Mouse (Mus musculus): ENCODE measurements around the gene Rpia.
"Not testable (repeated sequence)": the region's sequence is repeated elsewhere in the genome, so short reads cannot be mapped to it uniquely, and the experiment has no call there.

Gene Rpia

DNA sequence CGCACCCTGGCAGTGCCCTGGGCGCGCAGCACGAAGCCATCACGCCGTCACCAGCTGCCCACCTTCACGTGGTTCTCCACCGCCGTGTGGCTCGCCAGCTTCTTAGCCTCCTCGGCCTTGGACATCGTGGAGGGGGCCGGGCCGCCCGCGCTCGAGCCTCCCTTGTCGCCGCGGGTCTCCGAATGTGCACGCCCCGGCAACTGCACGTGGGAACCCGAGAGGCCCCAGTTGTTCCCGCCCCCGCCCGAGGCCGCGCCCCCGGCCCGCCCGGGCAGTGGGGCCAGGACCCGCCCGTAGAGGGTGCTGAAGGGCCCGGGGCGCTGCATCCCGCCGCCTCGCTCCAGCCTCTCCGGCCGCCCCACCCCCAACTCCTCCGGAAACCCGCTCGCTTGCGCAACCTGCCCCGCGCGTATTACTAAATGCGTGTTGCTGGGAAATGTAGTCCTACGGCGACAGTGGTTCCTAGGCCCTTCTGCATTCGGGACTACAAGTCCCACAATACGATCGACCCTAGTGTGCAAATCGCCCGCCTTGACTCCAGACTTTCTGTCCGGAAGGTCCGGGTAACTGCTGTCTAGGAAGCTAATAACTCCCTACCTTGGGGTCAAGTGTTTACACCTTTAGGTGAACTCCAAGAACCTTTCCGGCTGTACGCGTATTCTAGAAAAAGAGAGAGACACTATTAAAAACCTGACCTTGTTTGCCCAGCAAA lies at the start of gene Rpia:
Gene Rpia, minus strand, starts transcription at position 409 of the 712 bp plus-strand sequence.
- DNase-seq (ENCODE audit: low spot score) = peak; percentile 99

DNA sequence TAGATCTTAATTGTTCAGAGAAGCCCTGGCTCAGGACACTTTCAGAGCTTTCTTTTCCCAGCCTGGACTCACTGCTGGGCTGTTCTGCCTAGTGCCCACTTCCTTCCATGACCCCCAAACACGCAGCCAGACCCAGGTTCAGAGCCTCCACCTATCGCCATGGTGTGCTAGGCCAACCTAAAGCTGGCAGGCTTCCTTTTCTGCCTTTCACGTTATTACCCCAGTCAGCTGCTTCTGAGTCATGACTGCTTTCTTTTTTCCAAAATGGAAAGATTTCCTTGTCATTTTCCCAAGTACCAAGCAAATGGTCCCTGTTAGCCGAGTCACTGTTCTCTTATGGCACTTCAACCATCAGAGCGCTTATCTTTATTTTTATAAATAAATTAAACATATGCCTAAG lies 48.2 kb upstream of the Rpia start:
- DNase-seq (ENCODE audit: low spot score) = no peak

GRCm38 (mm10) chr6:70838532-70838931 lies 46.5 kb upstream of the Rpia start:
- DNase-seq (ENCODE audit: low spot score) = peak; percentile 52

- DNase-seq (ENCODE audit: low spot score) = no peak
These were observed 45.3 kb upstream of the Rpia start for GRCm38 (mm10) chr6:70837297-70837696.

DNA sequence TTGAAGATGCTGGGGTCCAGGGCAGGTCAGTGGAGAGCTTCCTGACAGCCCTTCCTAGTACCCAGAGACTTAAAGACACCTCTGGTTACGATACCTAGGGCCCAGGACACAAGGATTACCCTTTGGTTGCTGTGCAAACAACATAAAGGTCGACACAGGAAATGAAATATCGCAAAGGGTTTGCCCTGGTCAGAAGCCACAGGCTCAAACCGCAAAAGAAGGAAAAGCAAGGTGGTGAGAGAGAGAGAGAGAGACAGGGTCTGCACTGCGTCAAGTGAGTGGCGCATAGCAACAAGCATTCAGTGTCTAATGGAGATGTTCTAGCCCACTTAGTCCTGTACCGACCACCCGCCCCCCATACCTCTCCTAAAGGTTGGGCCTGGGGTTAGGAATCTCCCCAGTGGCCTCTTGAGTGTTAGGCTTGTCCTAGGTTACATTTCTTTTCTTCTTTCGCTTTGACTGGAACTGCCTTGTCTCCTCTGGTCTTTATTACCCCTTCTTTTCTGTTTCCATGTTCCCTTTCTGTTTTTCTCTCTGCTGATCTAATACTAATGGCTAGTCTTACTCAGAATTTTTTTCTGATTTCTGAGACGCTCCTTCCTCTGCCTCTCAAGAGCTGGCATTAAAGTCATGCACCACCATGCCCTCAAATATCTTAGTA lies 39.3 kb upstream of the Rpia start:
- no peak for DNase-seq (ENCODE audit: low spot score)

GRCm38 (mm10) chr6:70830552-70830951 lies 38.5 kb upstream of the Rpia start:
- DNase-seq (ENCODE audit: low spot score) = no peak

DNA sequence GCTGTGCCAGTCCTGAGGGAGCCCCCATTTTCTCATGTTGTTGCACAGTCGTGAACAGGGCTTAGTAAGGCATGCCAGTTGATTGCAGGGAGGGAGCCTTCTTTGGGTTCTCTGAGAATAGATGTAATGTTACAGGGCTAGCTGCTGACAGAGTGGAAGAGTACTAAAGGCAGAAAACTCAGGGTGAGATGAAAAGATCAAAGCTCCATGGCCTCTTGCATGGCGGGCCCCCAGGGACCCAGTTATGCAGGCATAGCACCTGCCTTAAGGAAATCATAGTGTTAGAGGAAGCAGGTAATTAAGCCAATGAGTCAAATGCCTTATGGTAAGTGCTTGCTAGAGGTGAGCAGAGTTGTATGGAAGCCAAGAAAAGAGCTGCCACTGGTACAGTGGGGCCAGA lies 37.4 kb upstream of the Rpia start:
- no peak for DNase-seq (ENCODE audit: low spot score)

DNA sequence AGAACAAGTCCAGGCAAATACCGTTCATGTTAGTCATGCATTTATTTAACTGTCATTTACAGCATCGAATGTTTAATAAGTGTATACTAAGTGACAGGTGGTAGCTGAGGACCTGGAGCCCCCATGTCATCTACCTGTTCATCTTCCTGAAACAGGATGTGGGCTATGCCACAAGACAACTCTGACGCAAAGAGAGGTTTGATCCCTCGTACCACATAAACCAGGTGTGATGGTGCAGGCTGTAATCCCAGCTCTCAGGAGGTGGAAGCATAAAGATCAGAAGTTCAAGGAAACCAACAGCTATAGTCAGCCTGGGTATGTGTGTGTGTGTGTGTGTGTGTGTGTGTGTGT lies 32.9 kb upstream of the Rpia start:
- DNase-seq (ENCODE audit: low spot score) = no peak

DNA sequence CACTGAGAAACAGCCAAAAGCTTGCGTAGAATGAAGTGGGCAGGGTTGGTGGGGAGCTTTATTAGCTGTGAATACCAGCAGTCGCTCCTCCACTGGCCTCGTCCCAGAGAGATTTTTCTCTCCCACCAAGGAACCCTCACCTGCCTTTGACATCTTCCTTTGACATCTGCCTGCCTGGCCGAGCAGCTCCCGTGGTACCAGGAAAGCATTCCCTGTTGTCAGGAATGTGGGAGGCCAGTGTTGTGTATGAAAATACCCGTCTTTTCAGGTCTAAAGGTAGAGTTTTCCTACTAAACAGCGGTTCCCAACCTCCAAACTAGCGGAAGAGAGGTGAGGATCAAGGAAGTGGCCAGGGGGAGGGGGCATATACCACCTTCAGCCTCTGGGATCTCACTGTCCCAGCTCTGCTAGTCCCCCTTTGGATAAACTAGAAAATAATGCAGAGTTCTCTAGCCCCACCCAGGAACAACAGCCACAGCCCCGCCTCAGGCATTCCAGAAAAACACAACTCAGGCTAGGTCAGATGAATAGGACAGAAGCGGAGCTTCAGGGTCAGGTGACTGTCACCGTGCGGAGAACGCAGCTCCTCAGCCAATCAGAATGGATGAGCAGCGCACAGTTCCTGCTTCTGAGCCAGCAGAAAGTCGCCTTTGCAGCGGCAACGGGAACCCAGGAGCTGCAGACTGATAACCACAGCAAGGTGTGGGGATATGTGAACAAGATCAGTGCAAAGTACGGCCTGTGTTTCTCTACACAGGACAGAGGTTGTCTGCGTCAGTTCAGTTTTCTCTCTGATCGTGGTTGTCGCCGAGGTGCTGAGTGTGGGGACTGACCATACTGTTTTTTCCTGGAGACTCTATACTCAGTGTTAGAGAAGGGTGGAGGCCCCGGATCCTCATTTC lies 32.3 kb upstream of the Rpia start:
- peak; percentile 52 for DNase-seq (ENCODE audit: low spot score)

DNA sequence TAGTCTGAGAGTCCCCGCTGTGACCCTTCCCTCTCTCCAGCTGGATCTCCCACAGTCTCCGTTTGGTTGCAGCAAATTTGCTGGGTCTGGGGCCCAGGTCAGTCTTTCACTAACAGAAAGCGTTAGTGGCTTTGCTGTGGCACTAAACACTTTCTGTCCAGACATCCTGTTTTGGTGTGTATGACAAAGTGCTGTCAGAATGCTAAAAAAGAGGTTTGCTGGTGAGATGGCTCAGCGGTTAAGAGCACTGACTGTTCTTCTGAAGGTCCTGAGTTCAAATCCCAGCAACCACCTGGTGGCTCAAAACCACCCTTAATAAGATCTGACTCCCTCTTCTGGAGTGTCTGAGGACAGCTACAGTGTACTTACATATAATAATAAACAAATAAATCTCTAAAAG lies 31.2 kb upstream of the Rpia start:
- DNase-seq (ENCODE audit: low spot score) = not testable (repeated sequence)

DNA sequence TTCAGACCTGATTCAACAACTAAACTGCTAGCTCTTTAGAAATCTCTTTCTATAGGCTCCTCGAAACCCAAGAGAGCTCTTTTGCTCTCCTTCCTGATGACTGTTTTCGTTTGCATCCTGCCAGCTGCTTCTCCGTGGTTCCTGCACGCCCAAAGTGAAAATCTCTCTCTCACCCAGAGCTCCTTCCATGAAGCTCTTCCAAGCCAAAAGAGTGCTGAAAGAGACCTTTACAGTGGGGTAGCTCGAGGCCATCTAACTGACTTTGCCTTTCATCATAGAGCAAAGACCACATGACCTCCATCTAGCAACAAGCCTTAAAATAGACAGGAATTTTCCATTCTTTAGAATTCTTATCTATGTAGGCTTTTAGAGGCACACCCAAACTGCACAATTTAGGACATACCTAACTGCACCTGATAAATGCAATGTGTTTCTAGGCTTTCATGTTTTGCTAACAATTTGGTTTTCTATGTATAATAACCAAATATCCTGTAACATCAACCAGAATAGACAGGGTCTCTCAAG lies 30.4 kb upstream of the Rpia start:
- no peak for DNase-seq (ENCODE audit: low spot score)

- DNase-seq (ENCODE audit: low spot score) = no peak
These were observed 29.5 kb upstream of the Rpia start for GRCm38 (mm10) chr6:70821566-70821965.

DNA sequence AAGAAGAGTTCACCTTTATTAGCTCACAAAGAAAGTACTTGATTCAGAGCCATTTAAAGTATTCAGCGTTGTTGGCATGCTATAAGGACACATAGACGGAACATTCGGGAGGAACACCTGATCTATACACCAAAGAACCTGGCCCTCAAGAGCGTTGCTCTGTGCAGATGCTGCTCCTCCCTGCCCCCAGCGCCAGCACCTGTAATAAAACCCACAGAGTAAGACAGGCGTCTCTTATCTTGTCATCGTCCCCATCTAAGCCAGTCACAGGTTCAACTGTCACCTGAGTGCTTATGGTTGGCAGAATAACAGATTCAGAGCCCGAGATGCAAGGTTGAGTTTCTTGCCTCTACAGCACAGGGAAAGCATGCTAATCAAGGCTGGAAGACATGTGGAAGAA lies 23.4 kb upstream of the Rpia start:
- no peak for DNase-seq (ENCODE audit: low spot score)

DNA sequence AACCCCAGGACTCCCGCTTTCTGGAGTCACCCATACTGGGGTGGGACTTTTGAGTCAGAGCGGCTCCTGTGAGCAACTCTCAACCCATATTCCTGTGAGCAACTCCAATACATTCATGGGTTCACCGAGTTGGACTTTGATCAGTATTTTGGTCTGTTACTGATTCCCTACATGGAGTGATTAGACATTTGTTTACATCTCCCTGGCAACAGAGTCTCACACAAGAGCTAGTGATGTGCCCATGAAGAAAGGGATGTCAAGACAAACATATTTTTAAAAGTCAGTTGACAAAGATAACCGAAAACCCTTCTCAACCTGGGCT lies 22.6 kb upstream of the Rpia start:
- no peak for DNase-seq (ENCODE audit: low spot score)

GRCm38 (mm10) chr6:70813921-70814628 lies 22.0 kb upstream of the Rpia start:
- DNase-seq (ENCODE audit: low spot score) = no peak

GRCm38 (mm10) chr6:70812526-70812895 lies 20.5 kb upstream of the Rpia start:
- no peak for DNase-seq (ENCODE audit: low spot score)

DNA sequence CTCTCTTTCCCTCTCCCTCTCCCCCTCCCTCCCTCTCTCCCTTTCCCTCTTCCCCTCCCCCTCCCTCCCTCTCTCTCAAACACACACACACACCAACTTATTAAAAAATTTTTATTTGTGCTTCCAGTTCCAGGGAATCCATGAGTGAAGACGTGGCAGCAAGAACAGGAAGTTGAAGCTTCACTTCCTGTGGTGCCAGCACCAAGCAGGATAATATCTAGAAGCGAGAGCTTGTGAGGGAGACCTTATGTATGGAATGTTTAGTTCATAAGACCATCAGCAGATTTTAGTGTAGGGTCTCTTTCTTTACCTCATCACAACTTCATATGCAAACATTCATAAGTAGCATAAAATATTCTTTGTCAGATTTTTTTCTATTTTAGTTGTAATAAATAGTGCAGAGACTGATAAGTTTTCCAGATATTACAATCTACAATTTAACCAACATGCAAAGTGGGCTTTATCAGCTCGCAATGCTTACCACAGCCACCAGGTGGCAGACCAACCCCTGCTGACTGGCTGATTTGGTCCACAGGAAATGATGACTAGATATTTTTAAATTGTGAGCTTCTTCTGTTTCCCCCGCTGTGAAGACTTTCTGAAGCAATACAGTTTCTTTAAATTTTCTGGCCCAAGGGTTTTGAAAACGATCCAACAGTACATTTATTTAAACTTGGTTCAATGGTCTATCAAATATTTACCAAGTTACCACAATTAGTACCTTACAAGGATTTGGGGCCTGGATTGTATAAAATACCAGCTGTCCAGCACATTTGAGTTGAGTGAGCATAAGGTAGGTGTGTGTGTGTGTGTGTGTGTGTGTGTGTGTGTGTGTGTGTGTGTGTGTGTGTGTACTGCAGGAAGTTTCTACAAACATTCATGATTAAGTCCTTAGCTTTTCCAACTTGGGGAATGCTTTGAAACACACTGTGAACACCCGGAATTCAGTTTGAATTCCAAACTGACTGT lies 19.8 kb upstream of the Rpia start:
- peak; percentile 90 for DNase-seq (ENCODE audit: low spot score)

DNA sequence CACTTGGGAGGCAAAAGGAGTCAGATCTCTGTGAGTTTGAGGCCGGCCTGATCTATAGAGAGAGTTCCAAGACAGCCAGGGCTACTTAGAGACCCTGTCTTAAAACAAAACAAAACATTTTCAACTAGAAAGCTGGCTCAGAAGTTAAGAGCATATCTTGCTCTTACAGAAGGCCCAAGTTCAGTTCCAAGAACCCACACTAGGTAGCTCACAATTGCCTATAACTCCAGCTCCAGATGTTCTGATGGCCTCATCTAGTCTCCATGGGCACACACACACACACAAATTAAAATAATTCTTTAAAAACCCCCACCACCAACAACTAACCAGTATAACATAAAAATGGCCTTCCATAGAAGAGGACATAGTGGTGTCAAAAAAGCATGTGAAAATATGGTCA lies 18.5 kb upstream of the Rpia start:
- no peak for DNase-seq (ENCODE audit: low spot score)

DNA sequence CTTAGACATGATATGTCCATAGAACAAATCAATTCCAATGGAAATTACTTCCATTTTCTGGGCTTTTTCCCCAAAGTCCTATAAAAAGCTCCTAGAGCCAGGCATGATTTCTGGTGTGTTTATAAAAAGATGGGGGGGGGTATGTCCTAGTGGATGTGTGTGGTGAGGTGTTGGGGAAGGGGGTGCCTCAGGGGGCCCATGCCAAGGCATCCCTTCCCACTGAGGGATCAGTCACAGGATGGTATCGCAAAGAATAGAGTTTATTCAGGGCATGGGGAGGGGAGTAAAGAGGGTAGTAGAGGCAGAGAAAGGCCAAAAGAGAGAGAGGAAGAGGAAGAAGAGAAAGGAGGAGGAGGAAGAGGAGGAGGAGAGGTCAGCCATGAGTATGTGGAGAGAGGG lies 14.5 kb upstream of the Rpia start:
- DNase-seq (ENCODE audit: low spot score) = no peak

- DNase-seq (ENCODE audit: low spot score) = peak; percentile 70
These were observed 13.9 kb upstream of the Rpia start for GRCm38 (mm10) chr6:70805820-70806513.
